25 mouse cellular contexts compared by ENCODE assay signal in genomic region chr4:34213731-34214130, GRCm38 (mm10).
A peak's percentile ranks its signal among the peaks of the same experiment; 100 is the strongest.
DNase-seq lines count a peak whose midpoint lies in the region; ATAC-seq and TF ChIP-seq lines count a peak whose summit lies in the region.
"Had no signal": no experiment of that assay in that cellular context is flagged by ENCODE, and none has a peak within 500 bp of the region (broad histone marks: within the 10 kb centered on the region; RNA-seq: fewer than 3 reads in every experiment).

No protein-coding gene starts in this region.

- no peak overlapping the region for H3K9ac ChIP-seq in forebrain, embryonic 14.5 days (ENCODE audit: low read length)
- no peak overlapping the region for H3K9ac ChIP-seq in forebrain, embryonic 12.5 days
- no peak overlapping the region for H3K9ac ChIP-seq in midbrain, postnatal 0 days (replicated peaks; ENCODE audit: low read length, poor library complexity, severe bottlenecking)
- no peak overlapping the region for H3K9ac ChIP-seq in midbrain, embryonic 13.5 days (replicated peaks)
- H3K9ac ChIP-seq: hindbrain, embryonic 13.5 days; intestine, embryonic 15.5 days had no signal

- H3K9me3 ChIP-seq in forebrain, embryonic 14.5 days (replicated peaks; ENCODE audit: control insufficient read depth, low read length): no peaks in the 10 kb centered on the region
- no peaks in the 10 kb centered on the region for H3K9me3 ChIP-seq in forebrain, embryonic 12.5 days
- no peaks in the 10 kb centered on the region for H3K9me3 ChIP-seq in midbrain, postnatal 0 days (ENCODE audit: low read length)
- no peaks in the 10 kb centered on the region for H3K9me3 ChIP-seq in midbrain, embryonic 13.5 days
- H3K9me3 ChIP-seq: G1E; hindbrain, embryonic 10.5 days; hindbrain, embryonic 13.5 days; intestine, embryonic 15.5 days had no signal

- no peaks in the 10 kb centered on the region for H3K36me3 ChIP-seq in forebrain, embryonic 14.5 days (ENCODE audit: control insufficient read depth, insufficient read depth, low read length)
- H3K36me3 ChIP-seq in forebrain, embryonic 12.5 days (replicated peaks): no peaks in the 10 kb centered on the region
- no peaks in the 10 kb centered on the region for H3K36me3 ChIP-seq in midbrain, postnatal 0 days (ENCODE audit: insufficient read depth, low read length)
- no peaks in the 10 kb centered on the region for H3K36me3 ChIP-seq in midbrain, embryonic 13.5 days
- H3K36me3 ChIP-seq: G1E; hindbrain, embryonic 10.5 days; hindbrain, embryonic 13.5 days; intestine, embryonic 15.5 days had no signal

- H3K4me3 ChIP-seq in forebrain, embryonic 14.5 days (ENCODE audit: low read depth, low read length): no peak overlapping the region
- no peak overlapping the region for H3K4me3 ChIP-seq in forebrain, embryonic 12.5 days (replicated peaks)
- no peak overlapping the region for H3K4me3 ChIP-seq in midbrain, postnatal 0 days (ENCODE audit: low read depth, low read length)
- H3K4me3 ChIP-seq in midbrain, embryonic 13.5 days (replicated peaks): no peak overlapping the region
- H3K4me3 ChIP-seq: hindbrain, embryonic 10.5 days; hindbrain, embryonic 13.5 days; intestine, embryonic 15.5 days had no signal

- no peak overlapping the region for H3K27ac ChIP-seq in forebrain, embryonic 14.5 days (ENCODE audit: low read depth, low read length)
- no peak overlapping the region for H3K27ac ChIP-seq in forebrain, embryonic 12.5 days
- no peak overlapping the region for H3K27ac ChIP-seq in midbrain, postnatal 0 days (ENCODE audit: low read depth, low read length)
- no peak overlapping the region for H3K27ac ChIP-seq in midbrain, embryonic 13.5 days
- H3K27ac ChIP-seq: hindbrain, embryonic 10.5 days; hindbrain, embryonic 13.5 days; intestine, embryonic 15.5 days had no signal

- no peaks in the 10 kb centered on the region for H3K27me3 ChIP-seq in forebrain, embryonic 14.5 days (replicated peaks; ENCODE audit: control insufficient read depth, insufficient read depth, low read length)
- no peaks in the 10 kb centered on the region for H3K27me3 ChIP-seq in forebrain, embryonic 12.5 days
- H3K27me3 ChIP-seq in midbrain, postnatal 0 days (ENCODE audit: insufficient read depth, low read length): no peaks in the 10 kb centered on the region
- H3K27me3 ChIP-seq in midbrain, embryonic 13.5 days: no peaks in the 10 kb centered on the region
- H3K27me3 ChIP-seq: CH12.LX; hindbrain, embryonic 13.5 days; intestine, embryonic 15.5 days had no signal

- peak; percentile 41 for DNase-seq in forebrain, embryonic 14.5 days (ENCODE audit: low spot score)
- peak; percentile 24 for DNase-seq in midbrain, postnatal 0 days (ENCODE audit: low spot score)
- DNase-seq in NIH3T3 (ENCODE audit: low read depth): peak; percentile 66
- peak; percentile 27 for DNase-seq in fibroblast of lung, adult 2 months (ENCODE audit: low read depth)
- no peak for DNase-seq in embryo, embryonic 10 days (ENCODE audit: low spot score)
- no peak for DNase-seq in right cerebral cortex, adult 18-20 months
- DNase-seq: adrenal gland, postnatal 10 days; B cell, adult 2 months; cerebellum, adult 11-12 months; cerebellum, adult 8-10 months; cerebellum, postnatal 10 days; cerebellum, postnatal 36 days; gastrocnemius, postnatal 25 days; heart, postnatal 36 days; kidney, adult 11 months had no signal

- H3K4me2 ChIP-seq in forebrain, embryonic 14.5 days (ENCODE audit: low read length): no peak overlapping the region
- no peak overlapping the region for H3K4me2 ChIP-seq in forebrain, embryonic 12.5 days
- H3K4me2 ChIP-seq in midbrain, postnatal 0 days (ENCODE audit: low read depth, low read length, poor library complexity, severe bottlenecking): no peak overlapping the region
- H3K4me2 ChIP-seq in midbrain, embryonic 13.5 days (replicated peaks): no peak overlapping the region
- H3K4me2 ChIP-seq: heart, embryonic 11.5 days; hindbrain, embryonic 13.5 days; intestine, embryonic 15.5 days had no signal

- ATAC-seq in forebrain, embryonic 14.5 days: no peak; the same call in 1 of the 2 replicates
- ATAC-seq in forebrain, embryonic 12.5 days (ENCODE audit: low FRiP score): no peak
- ATAC-seq in midbrain, postnatal 0 days (ENCODE audit: low FRiP score): no peak
- no peak for ATAC-seq in midbrain, embryonic 13.5 days
- ATAC-seq: activated CD4-positive, CD25-positive, alpha-beta regulatory T cell, adult 4 months; hindbrain, embryonic 16.5 days; intestine, embryonic 15.5 days had no signal

- H3K4me1 ChIP-seq in forebrain, embryonic 14.5 days (ENCODE audit: control insufficient read depth, insufficient read depth, low read length): no peaks in the 10 kb centered on the region
- H3K4me1 ChIP-seq in forebrain, embryonic 12.5 days: no peaks in the 10 kb centered on the region
- no peaks in the 10 kb centered on the region for H3K4me1 ChIP-seq in midbrain, postnatal 0 days (ENCODE audit: insufficient read depth, low read length)
- no peaks in the 10 kb centered on the region for H3K4me1 ChIP-seq in midbrain, embryonic 13.5 days (replicated peaks)
- H3K4me1 ChIP-seq: hindbrain, embryonic 10.5 days; intestine, embryonic 15.5 days had no signal

- no peak for TF ChIP-seq CTCF in midbrain, postnatal 0 days (IDR thresholded peaks at IDR 0.05)

Comparison
In these comparisons a context has a peak if more than half of its experiments do, and no peak if none do; other contexts are left out.
1. DNase-seq: peak in forebrain, embryonic 14.5 days (single experiment), midbrain, postnatal 0 days (single experiment), NIH3T3 (single experiment) and fibroblast of lung, adult 2 months (single experiment); none in embryo, embryonic 10 days (single experiment) and right cerebral cortex, adult 18-20 months (single experiment).